Mouse (Mus musculus) lung, postnatal 0 days (tissue): Measurements from ENCODE around the gene Mtmr4.

Source experiments
- CTCF ChIP-seq: IDR thresholded peaks from 2 replicates; pipeline ENCODE4 v1.5.1; 2016; ENCODE audit warnings: antibody characterized with exemption, mild to moderate bottlenecking
- EP300 ChIP-seq: IDR thresholded peaks from 2 replicates; pipeline ENCODE4 v1.6.1; 2016; ENCODE audit warnings: antibody characterized with exemption, mild to moderate bottlenecking, control low read depth

DNA sequence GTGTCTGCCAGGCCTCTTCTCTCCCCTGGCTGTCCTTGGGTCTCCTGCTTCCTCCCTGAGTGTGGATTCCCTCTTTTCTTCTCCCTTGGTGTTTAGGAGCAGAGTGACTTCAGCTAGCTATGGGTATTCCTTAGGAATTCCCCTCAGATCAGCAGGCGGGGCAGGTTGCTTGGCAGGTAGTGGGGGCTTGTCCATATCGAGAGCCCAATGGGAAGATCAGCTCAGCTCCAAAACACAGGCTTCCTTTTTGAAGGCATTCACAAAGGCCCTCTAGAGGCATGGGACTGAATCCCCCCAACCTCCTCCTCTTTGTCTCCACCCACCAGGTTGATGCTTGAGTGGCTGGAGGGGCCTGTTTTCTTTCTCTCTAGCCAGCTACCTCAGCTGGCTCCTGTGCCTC is 4.5 kb downstream of the Mtmr4 start:
- TF ChIP-seq CTCF (no peak), EP300 (no peak)
